Mouse (Mus musculus) ES-E14 (cell line): ENCODE data around the gene Srgap2.

Experiments
- CHD2 ChIP-seq: IDR thresholded peaks from 2 replicates; pipeline ENCODE4 v1.6.1; 2014; ENCODE audit warnings: mild to moderate bottlenecking, low read depth, low read length, inconsistent platforms
- HCFC1 ChIP-seq: IDR thresholded peaks from 2 replicates; pipeline ENCODE4 v1.6.1; 2012; ENCODE audit warnings: low read length, inconsistent platforms, borderline replicate concordance; ENCODE audit not compliant: insufficient read depth
- ZC3H11A ChIP-seq: IDR thresholded peaks from 2 replicates; pipeline ENCODE4 v1.6.1; 2012; ENCODE audit warnings: low read depth, mild to moderate bottlenecking, inconsistent platforms, low read length, borderline replicate concordance
- ZNF384 ChIP-seq: IDR thresholded peaks from 2 replicates; pipeline ENCODE4 v1.6.1; 2012; ENCODE audit warnings: low read depth, low read length, inconsistent platforms

DNA sequence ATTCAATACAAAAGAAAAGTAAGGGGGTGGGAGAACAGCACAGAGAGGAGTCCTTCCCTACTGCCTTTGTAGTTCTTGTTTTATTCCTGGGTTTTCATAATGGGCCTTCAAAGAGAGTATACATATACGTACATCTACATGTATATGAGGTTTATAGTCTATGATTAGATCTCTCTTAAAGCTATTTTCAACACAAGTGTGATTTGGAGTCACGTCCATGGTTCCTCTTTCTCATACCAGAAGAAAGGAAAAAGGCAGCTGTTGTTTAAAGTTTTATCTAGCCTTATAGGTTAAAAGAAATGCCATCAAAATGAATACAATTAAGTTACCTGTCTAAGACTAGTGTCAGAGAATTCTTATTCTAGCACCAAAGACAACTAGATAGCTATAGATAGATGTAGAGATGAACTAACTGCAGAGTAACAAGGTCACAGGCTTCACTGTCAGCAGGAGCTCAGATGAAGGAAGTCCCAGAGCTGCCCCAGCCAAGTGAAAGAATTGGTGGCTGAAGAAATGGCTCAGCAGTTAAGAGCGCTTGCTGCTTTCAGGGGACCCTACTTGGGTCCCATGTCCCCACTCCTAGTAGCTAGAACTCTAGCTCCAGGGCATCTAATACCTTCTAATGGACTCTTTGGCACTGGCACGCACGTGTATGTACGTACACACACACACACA is 63.1 kb downstream of the Srgap2 start:
- TF ChIP-seq CHD2: no peak
- TF ChIP-seq ZNF384: no peak
- TF ChIP-seq ZC3H11A: no peak
- TF ChIP-seq HCFC1: no peak
